ENCODE assay signal across 8 mouse cellular contexts in genomic region chr6:47191277-47191800, GRCm38 (mm10).
DNase-seq lines count a peak whose midpoint lies in the region; ATAC-seq and TF ChIP-seq lines count a peak whose summit lies in the region.

No protein-coding gene starts in this region.

- H3K36me3 ChIP-seq in heart, adult 2 months (ENCODE audit: control insufficient read depth, insufficient read depth, low read length), result no peaks in the 10 kb centered on the region
- no peaks in the 10 kb centered on the region for H3K36me3 ChIP-seq in heart, embryonic 16.5 days (ENCODE audit: control insufficient read depth, insufficient read depth)

- H3K27me3 ChIP-seq in heart, adult 2 months (ENCODE audit: control insufficient read depth, insufficient read depth, low read length), result no peaks in the 10 kb centered on the region
- no peaks in the 10 kb centered on the region for H3K27me3 ChIP-seq in heart, embryonic 16.5 days (ENCODE audit: control insufficient read depth, insufficient read depth, low read length)

- TF ChIP-seq POLR2A in heart, adult 2 months (IDR thresholded peaks at IDR 0.05; ENCODE audit: insufficient read depth, low read depth, low read length), result no peak
- no peak for TF ChIP-seq POLR2A in cortical plate, adult 2 months (IDR thresholded peaks at IDR 0.05; ENCODE audit: extremely low read depth, insufficient read depth, low read length)

- H3K27ac ChIP-seq in heart, adult 2 months, result no peak overlapping the region
- no peak overlapping the region for H3K27ac ChIP-seq in cortical plate, adult 2 months (ENCODE audit: insufficient read depth, low read length)
- 0 out of 2 replicates have a peak overlapping the region, but pooled peaks have one; percentile 29 for H3K27ac ChIP-seq in heart, embryonic 16.5 days (ENCODE audit: low read length)

- H3K4me2 ChIP-seq in heart, embryonic 16.5 days (ENCODE audit: low read depth, low read length), result peak overlapping the region; percentile 75

- no peak for ATAC-seq in heart, embryonic 16.5 days (replicated peaks; ENCODE audit: extremely low read depth, insufficient read depth, low FRiP score)

- H3K9me3 ChIP-seq in heart, embryonic 16.5 days (replicated peaks; ENCODE audit: control insufficient read depth, low read length), result no peaks in the 10 kb centered on the region

- 3% methylated on average over 7 of the region's 7 CpGs for WGBS in heart, adult 2 months
- WGBS in heart, embryonic 16.5 days, result 13% methylated on average over 7 of the region's 7 CpGs

- H3K4me1 ChIP-seq in heart, adult 2 months (ENCODE audit: control insufficient read depth, insufficient read depth, low read length), result peaks cover 2% of the 10 kb centered on the region
- H3K4me1 ChIP-seq in cortical plate, adult 2 months (ENCODE audit: control insufficient read depth, insufficient read depth, low read length), result no peaks in the 10 kb centered on the region
- peaks cover 3% of the 10 kb centered on the region for H3K4me1 ChIP-seq in heart, embryonic 16.5 days (ENCODE audit: control insufficient read depth, insufficient read depth, low read length)

- intact Hi-C loops in heart, adult 2 months (cut with DNase I), result no loop called here
- intact Hi-C loops in heart, postnatal 25 days (cut with DNase I), result no loop called here

- no peaks in the 10 kb centered on the region for H3K79me2 ChIP-seq in heart, adult 2 months (replicated peaks; ENCODE audit: control insufficient read depth, insufficient read depth, low read length)

- no peak overlapping the region; the same call in 1 of the 2 replicates for H3K4me3 ChIP-seq in heart, adult 2 months
- no peak overlapping the region for H3K4me3 ChIP-seq in cortical plate, adult 2 months (ENCODE audit: insufficient read depth, low read length)
- H3K4me3 ChIP-seq in heart, embryonic 16.5 days (ENCODE audit: low read length), result peak overlapping the region; percentile 48

- TF ChIP-seq CTCF in heart, adult 2 months (IDR thresholded peaks at IDR 0.05), result peak; percentile 90
- TF ChIP-seq CTCF in cortical plate, adult 2 months (IDR thresholded peaks at IDR 0.05; ENCODE audit: extremely low read depth, insufficient read depth, low read length), result peak; percentile 72

- DNase-seq in heart, adult 2 months, result peak; percentile 18 to 43
- DNase-seq in heart, postnatal 25 days (ENCODE audit: low spot score), result no peak
- peak; percentile 66 for DNase-seq in MEL-GATA-1-ER (ENCODE audit: extremely low read depth, low read depth)
- peak; percentile 18 to 24 for DNase-seq in layer of hippocampus, postnatal 36 days
- DNase-seq in lung, postnatal 4 days, result peak; percentile 43 to 65
- peak; percentile 39 for DNase-seq in telencephalon, adult 2 months (ENCODE audit: low read depth, low spot score)

- TF ChIP-seq EP300 in heart, adult 2 months (IDR thresholded peaks at IDR 0.05; ENCODE audit: insufficient read depth, low read depth, low read length), result no peak

- peak overlapping the region; percentile 60 for H3K9ac ChIP-seq in heart, adult 2 months (ENCODE audit: low read depth, low read length)
- 0 out of 2 replicates have a peak overlapping the region, but pooled peaks have one; percentile 50 for H3K9ac ChIP-seq in heart, embryonic 16.5 days (ENCODE audit: low read length)
